Mouse (Mus musculus): ENCODE results near the gene Mcpt8. TPM values are rescaled to one million over a fixed set of nuclear protein-coding genes. Genes with fewer than 3 reads are reported as not detected.
"Not testable (repeated sequence)": the region's sequence is repeated elsewhere in the genome, so short reads cannot be mapped to it uniquely, and the experiment has no call there.

The Mcpt8 gene
- polyA plus RNA-seq, 1 experiment: not detected

DNA sequence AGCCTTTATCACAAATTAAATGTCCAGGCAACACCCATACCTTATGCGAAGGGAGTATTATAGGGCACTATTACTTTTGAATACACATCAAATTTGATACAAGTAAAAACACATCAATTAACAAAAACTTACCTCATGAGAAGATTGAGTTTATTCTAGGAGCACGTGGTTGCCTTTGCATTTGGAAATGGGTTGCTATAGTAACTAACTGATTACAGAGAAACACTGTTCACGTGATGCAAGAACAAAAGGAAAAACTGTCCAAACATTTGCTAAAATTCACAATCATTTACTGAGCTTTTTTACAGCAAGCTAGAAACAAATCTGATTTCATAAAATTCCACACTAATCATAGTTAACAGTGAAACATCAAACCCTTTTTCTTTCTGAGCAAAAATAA is 18.4 kb upstream of the Mcpt8 start:
- WGBS: 32% methylated on average over 3 of the region's 3 CpGs
- Histone ChIP-seq H3K4me3 (ENCODE audit: insufficient read depth, low read depth, low read length) (no peak overlapping the region), H3K27ac (ENCODE audit: insufficient read depth, low read depth, low read length) (no peak overlapping the region), H3K4me1 (ENCODE audit: control insufficient read depth, insufficient read depth, low read length) (no peaks in the 10 kb centered on the region)
- TF ChIP-seq CTCF (IDR thresholded peaks at IDR 0.05; ENCODE audit: insufficient read depth, low read depth, low read length): no peak
- no peak for TF ChIP-seq POLR2A (IDR thresholded peaks at IDR 0.05; ENCODE audit: insufficient read depth, low read depth, low read length)

DNA sequence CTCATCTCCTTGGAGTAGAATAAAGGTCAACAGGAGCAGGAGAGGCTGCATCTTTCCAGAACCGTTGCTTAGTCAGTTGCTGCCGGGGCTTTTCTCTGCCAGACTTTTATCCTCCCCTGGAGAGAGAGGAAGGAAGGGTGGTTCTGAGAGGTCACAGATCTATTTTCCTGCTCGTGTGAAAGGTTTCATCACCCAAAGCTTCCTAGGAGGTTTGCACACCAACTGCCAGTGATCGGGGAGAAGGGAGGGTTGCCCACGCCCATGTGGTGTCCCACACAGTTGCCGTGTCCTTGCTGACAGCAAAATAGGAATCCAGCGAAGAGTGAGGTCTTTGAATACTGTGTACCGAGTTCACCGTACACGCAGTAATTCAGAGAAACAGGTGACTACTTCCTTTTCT is 17.3 kb upstream of the Mcpt8 start, which contains the start of gene Ctsg:
Gene Ctsg (minus strand): TSS at position 189 of the 400 bp plus-strand sequence.
- TF ChIP-seq POLR2A (IDR thresholded peaks at IDR 0.05; ENCODE audit: insufficient read depth, low read depth, low read length) (no peak), CTCF (IDR thresholded peaks at IDR 0.05; ENCODE audit: insufficient read depth, low read depth, low read length) (no peak)
- Histone ChIP-seq H3K4me3 (ENCODE audit: insufficient read depth, low read depth, low read length) (no peak within 1 kb of the TSS), H3K27ac (ENCODE audit: insufficient read depth, low read depth, low read length) (no peak within 1 kb of the TSS), H3K4me1 (ENCODE audit: control insufficient read depth, insufficient read depth, low read length) (no peaks in the 10 kb centered on the region)
- 72% methylated on average over 10 of the region's 10 CpGs for WGBS

DNA sequence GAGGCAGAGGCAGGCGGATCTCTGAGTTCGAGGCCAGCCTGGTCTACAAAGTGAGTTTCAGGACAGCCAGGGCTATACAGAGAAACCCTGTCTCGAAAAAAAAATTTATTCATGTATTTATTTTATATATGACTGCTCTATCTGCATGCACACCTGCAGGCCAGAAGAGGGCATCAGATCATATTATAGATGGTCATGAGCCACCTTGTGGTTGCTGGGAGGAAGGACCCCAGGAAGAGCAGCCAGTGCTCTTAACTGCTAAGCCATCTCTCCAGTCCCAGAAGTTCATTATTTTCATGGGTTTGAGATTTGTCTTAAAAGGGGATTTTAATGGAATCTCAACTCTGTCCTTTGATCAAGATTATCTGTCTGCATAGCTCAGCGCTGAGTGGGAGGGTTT is 13.9 kb upstream of the Mcpt8 start:
- Histone ChIP-seq H3K27ac (ENCODE audit: insufficient read depth, low read depth, low read length) (no peak overlapping the region), H3K4me1 (ENCODE audit: control insufficient read depth, insufficient read depth, low read length) (no peaks in the 10 kb centered on the region), H3K4me3 (ENCODE audit: insufficient read depth, low read depth, low read length) (no peak overlapping the region)
- TF ChIP-seq CTCF (IDR thresholded peaks at IDR 0.05; ENCODE audit: insufficient read depth, low read depth, low read length) (no peak), POLR2A (IDR thresholded peaks at IDR 0.05; ENCODE audit: insufficient read depth, low read depth, low read length) (no peak)
- WGBS: 84% methylated on average over 4 of the region's 4 CpGs

DNA sequence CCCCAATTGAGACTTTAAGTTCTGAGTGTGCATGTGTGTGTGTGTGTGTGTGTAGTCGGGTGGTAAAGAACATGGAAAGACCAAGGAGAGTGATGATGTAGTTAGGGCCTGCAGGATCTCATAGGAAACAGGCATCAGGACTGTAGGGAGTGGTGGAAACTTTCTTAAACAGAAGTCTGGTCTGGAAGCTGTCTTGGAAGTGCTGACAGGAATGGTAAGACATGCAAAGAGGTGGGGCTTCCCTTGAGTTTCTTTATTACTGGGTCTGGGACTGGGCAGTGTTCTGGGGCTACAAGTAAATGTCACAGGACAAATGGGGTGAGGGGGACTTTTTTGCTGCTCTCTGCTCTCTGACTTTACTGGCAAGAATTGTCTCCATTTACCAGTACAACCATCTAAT is 12.5 kb upstream of the Mcpt8 start:
- 93% methylated on average over 1 of the region's 1 CpGs for WGBS
- TF ChIP-seq POLR2A (IDR thresholded peaks at IDR 0.05; ENCODE audit: insufficient read depth, low read depth, low read length) (no peak), CTCF (IDR thresholded peaks at IDR 0.05; ENCODE audit: insufficient read depth, low read depth, low read length) (no peak)
- H3K4me1 ChIP-seq (ENCODE audit: control insufficient read depth, insufficient read depth, low read length): no peaks in the 10 kb centered on the region
- H3K4me3 ChIP-seq (ENCODE audit: insufficient read depth, low read depth, low read length): no peak overlapping the region
- H3K27ac ChIP-seq (ENCODE audit: insufficient read depth, low read depth, low read length): no peak overlapping the region

DNA sequence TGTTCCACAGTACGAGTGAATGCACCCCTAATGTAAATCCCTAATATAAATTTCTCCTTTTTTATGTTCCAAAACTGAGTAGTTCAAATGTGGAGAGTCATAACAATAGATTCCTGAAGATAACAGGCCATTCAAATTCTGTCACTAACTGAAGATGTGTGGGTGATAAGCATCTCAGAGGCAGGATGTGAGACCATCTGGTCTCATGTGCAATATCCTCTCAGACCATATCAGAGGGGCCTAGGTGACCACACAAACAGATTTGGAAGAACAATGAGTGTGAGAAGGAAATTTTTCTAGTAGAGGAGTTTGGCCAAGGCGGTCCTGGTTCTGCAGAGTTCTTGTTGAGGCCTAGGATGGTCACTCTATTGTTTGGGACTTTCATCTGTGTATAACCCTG is 8.3 kb upstream of the Mcpt8 start:
- 76% methylated on average over 2 of the region's 2 CpGs for WGBS
- Histone ChIP-seq H3K27ac (ENCODE audit: insufficient read depth, low read depth, low read length) (no peak overlapping the region), H3K4me1 (ENCODE audit: control insufficient read depth, insufficient read depth, low read length) (no peaks in the 10 kb centered on the region), H3K4me3 (ENCODE audit: insufficient read depth, low read depth, low read length) (no peak overlapping the region)
- TF ChIP-seq CTCF (IDR thresholded peaks at IDR 0.05; ENCODE audit: insufficient read depth, low read depth, low read length): no peak

DNA sequence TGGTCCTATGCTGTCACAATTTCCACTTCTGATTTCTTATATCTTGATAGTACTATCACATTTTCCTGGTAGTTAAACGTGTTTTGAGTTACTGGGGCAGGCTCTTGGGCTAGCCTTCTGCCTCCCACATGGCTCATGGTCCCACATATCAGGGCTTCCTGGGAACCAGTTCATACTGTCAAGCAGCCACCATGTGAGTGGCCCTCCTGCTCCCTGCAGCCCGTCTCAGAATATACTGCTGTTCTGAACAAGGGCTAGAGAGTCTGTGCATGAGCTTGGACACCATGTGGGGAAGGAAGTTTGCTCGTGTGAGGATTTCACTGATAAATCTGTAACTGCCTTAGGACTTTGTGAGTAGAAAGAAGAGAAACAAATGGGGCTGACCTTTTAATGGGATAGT is 1.6 kb upstream of the Mcpt8 start:
- TF ChIP-seq POLR2A (IDR thresholded peaks at IDR 0.05; ENCODE audit: insufficient read depth, low read depth, low read length) (no peak), CTCF (IDR thresholded peaks at IDR 0.05; ENCODE audit: insufficient read depth, low read depth, low read length) (no peak)
- H3K4me3 ChIP-seq (ENCODE audit: insufficient read depth, low read depth, low read length): no peak overlapping the region
- H3K27ac ChIP-seq (ENCODE audit: insufficient read depth, low read depth, low read length): no peak overlapping the region
- WGBS: 91% methylated on average over 3 of the region's 3 CpGs
- no peaks in the 10 kb centered on the region for H3K4me1 ChIP-seq (ENCODE audit: control insufficient read depth, insufficient read depth, low read length)

DNA sequence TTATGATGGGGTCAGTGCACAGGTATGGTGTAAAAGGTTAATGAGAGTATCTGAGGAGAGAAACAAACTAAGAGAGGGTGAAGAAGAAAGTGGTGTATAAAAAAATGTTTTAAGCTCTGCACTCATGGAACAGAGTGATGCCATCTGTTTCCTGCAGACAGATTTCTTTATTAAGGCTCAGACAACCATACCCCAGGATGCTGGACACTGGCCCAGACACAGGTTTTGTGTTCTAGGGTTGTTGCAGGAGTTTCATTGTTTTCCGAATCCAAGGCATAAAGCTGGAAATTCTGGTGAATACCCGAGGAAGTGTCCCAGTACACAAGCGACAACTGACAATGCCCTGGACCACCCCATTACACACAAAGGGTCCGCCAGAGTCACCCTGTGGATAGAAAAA is 3.1 kb downstream of the Mcpt8 start:
- H3K4me1 ChIP-seq (ENCODE audit: control insufficient read depth, insufficient read depth, low read length): no peaks in the 10 kb centered on the region
- TF ChIP-seq POLR2A (IDR thresholded peaks at IDR 0.05; ENCODE audit: insufficient read depth, low read depth, low read length): no peak
- 77% methylated on average over 4 of the region's 4 CpGs for WGBS
- H3K4me3 ChIP-seq (ENCODE audit: insufficient read depth, low read depth, low read length): no peak overlapping the region
- H3K27ac ChIP-seq (ENCODE audit: insufficient read depth, low read depth, low read length): no peak overlapping the region

DNA sequence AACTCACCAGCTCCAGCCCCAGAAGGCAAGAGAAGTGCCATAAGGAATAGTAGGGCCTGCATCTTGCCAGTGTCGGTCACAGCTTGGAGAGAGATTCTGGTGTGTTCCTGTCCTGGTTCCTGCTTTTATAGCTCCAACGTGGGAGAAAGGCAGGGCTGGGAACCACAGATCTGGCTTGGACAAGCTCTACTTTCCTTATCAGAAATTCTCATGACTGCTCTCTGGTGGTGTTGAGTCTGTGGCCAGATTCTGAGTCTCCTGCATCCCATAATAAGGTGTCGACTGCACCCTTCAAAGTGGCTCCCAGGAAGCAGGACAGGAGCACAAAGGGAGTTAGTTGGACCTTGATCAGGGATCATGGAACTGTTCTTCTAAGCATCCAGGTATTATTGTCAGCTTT is 22.9 kb downstream of the Mcpt8 start, which contains the start of gene Mcpt4:
Gene Mcpt4 (minus strand): TSS at position 101 of the 400 bp plus-strand sequence.
- H3K4me3 ChIP-seq (ENCODE audit: insufficient read depth, low read depth, low read length); H3K4me1 ChIP-seq (ENCODE audit: control insufficient read depth, insufficient read depth, low read length); H3K27ac ChIP-seq (ENCODE audit: insufficient read depth, low read depth, low read length): not testable (repeated sequence)
- 78% methylated on average over 3 of the region's 3 CpGs for WGBS

DNA sequence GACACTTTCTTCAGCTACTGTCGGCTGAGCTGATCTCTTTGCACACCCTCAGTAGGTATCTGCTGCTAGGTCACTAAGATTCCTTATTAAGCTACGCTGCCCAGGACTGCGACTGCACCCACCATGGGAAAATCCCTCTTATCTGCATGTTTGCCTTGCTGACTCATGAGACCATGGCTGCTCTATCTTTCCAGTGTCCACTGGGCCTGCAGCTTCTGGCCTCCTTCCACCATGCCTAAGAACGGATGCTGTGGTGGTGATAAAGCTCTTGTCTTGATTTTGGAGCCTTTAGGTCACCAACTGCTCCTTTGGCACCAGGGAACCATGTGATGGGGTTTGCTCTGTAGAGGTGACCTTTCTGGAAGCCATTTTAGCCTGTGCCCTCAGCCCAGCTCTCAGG is 27.4 kb downstream of the Mcpt8 start:
- no peak overlapping the region for H3K4me3 ChIP-seq (ENCODE audit: insufficient read depth, low read depth, low read length)
- no peaks in the 10 kb centered on the region for H3K4me1 ChIP-seq (ENCODE audit: control insufficient read depth, insufficient read depth, low read length)
- TF ChIP-seq POLR2A (IDR thresholded peaks at IDR 0.05; ENCODE audit: insufficient read depth, low read depth, low read length) (no peak), CTCF (IDR thresholded peaks at IDR 0.05; ENCODE audit: insufficient read depth, low read depth, low read length) (no peak)
- 91% methylated on average over 4 of the region's 4 CpGs for WGBS
- H3K27ac ChIP-seq (ENCODE audit: insufficient read depth, low read depth, low read length): no peak overlapping the region

DNA sequence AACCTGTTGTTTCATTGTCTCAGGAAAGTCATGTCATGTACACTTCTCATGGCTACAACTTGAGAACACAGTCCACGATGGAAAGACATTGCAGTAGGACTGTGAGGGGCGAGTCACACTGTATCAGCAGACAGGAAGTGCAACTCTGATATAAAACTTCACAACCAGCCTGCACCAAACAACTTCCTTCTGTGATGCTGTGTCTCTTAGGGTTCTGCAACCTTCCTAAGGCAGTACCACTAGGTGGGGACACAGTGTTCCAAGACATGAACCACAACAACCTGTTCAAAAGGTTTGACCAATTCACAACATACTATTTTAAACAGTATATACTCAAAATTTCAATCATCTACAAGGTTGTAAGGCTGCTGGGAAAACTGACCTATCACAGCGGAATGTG is 29.7 kb downstream of the Mcpt8 start:
- H3K4me3 ChIP-seq (ENCODE audit: insufficient read depth, low read depth, low read length): no peak overlapping the region
- H3K27ac ChIP-seq (ENCODE audit: insufficient read depth, low read depth, low read length): no peak overlapping the region
- H3K4me1 ChIP-seq (ENCODE audit: control insufficient read depth, insufficient read depth, low read length): no peaks in the 10 kb centered on the region
- TF ChIP-seq CTCF (IDR thresholded peaks at IDR 0.05; ENCODE audit: insufficient read depth, low read depth, low read length) (no peak), POLR2A (IDR thresholded peaks at IDR 0.05; ENCODE audit: insufficient read depth, low read depth, low read length) (no peak)
- WGBS: 86% methylated on average over 3 of the region's 3 CpGs

DNA sequence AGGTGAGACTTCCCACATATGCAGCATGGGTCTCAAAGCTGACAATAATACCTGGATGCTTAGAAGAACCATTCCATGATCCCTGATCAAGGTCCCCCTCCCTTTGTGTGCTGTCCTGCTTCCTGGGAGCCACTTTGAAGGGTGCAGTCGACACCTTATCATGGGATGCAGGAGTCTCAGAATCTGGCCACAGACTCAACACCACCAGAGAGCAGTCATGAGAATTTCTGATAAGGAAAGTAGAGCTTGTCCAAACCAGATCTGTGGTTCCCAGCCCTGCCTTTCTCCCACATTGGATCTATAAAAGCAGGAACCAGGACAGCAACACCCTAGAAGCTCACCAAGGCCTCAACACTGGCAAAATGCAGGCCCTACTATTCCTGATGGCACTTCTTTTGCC is 43.3 kb downstream of the Mcpt8 start, which contains the start of gene Mcpt2:
Gene Mcpt2 (plus strand): TSS at position 250 of the 400 bp plus-strand sequence.
- not testable (repeated sequence) for H3K27ac ChIP-seq (ENCODE audit: insufficient read depth, low read depth, low read length); H3K4me1 ChIP-seq (ENCODE audit: control insufficient read depth, insufficient read depth, low read length); H3K4me3 ChIP-seq (ENCODE audit: insufficient read depth, low read depth, low read length)
- WGBS: 87% methylated on average over 1 of the region's 1 CpGs

Data from olfactory bulb, adult 2 months (tissue).